Mouse (Mus musculus): ENCODE measurements around the gene Rlbp1. TPM values are rescaled to one million over a fixed set of nuclear protein-coding genes. Genes with fewer than 3 reads are reported as not detected.
A peak's percentile ranks its signal among the peaks of the same experiment; 100 is the strongest.

The Rlbp1 gene
- polyA plus RNA-seq, 1 experiment from 2014 or later: 0.11 TPM

DNA sequence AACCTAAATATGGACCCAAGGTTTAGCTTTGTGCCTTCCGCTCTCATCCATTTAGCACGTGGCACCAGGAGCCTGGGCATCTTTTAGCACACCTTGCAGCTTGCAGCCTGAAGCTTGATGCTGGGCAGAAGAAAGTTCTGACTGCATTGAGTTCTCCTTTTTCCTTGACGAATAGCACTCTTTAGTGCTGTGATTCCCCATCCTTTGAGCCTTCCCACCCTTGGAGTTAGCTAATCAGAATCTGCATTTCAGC is 27.7 kb downstream of the Rlbp1 start:
- H3K4me2 ChIP-seq (ENCODE audit: low read depth, low read length): no peak overlapping the region

GRCm38 (mm10) chr7:79358350-79359182 is 28.3 kb downstream of the Rlbp1 start:
- Histone ChIP-seq H3K27me3 (ENCODE audit: insufficient read depth, low read length) (no peaks in the 10 kb centered on the region), H3K27ac (ENCODE audit: low read depth) (peak overlapping the region; percentile 34; the same call in 1 of the 2 replicates), H3K9me3 (ENCODE audit: low read length) (no peaks in the 10 kb centered on the region), H3K4me3 (ENCODE audit: low read depth, low read length) (no peak overlapping the region), H3K36me3 (replicated peaks; ENCODE audit: insufficient read depth, low read length) (peaks cover 64% of the 10 kb centered on the region), H3K4me1 (ENCODE audit: insufficient read depth) (peaks cover 13% of the 10 kb centered on the region; the same call in 1 of the 2 replicates), H3K9ac (replicated peaks) (no peak overlapping the region), H3K4me2 (ENCODE audit: low read depth, low read length) (0 out of 2 replicates have a peak overlapping the region, but pooled peaks have one; percentile 18)
- WGBS (ENCODE audit: insufficient replicate concordance): 25% methylated on average over 15 of the region's 15 CpGs
- peak; percentile 78 for ATAC-seq
- TF ChIP-seq EP300 (IDR thresholded peaks at IDR 0.05; ENCODE audit: low read depth) (peak; percentile 88), CTCF (IDR thresholded peaks at IDR 0.05; ENCODE audit: low read depth) (peak; percentile 25; the same call in 1 of the 2 replicates)
- peak; percentile 52 for DNase-seq

More for the DNA sequence above, 27.7 kb downstream of the Rlbp1 start:
- DNase-seq: no peak
- H3K4me3 ChIP-seq (ENCODE audit: low read depth, low read length): no peak overlapping the region
- peaks cover 58% of the 10 kb centered on the region for H3K36me3 ChIP-seq (replicated peaks; ENCODE audit: insufficient read depth, low read length)
- 0 out of 2 replicates have a peak, but pooled peaks have one; percentile 3 for ATAC-seq
- H3K27ac ChIP-seq (ENCODE audit: low read depth): no peak overlapping the region
- no peak overlapping the region for H3K9ac ChIP-seq (replicated peaks)
- H3K9me3 ChIP-seq (ENCODE audit: low read length): no peaks in the 10 kb centered on the region
- H3K27me3 ChIP-seq (ENCODE audit: insufficient read depth, low read length): no peaks in the 10 kb centered on the region
- 47% methylated on average over 3 of the region's 3 CpGs for WGBS (ENCODE audit: insufficient replicate concordance)
- H3K4me1 ChIP-seq (ENCODE audit: insufficient read depth): peaks cover 13% of the 10 kb centered on the region; the same call in 1 of the 2 replicates
- TF ChIP-seq CTCF (IDR thresholded peaks at IDR 0.05; ENCODE audit: low read depth) (no peak), EP300 (IDR thresholded peaks at IDR 0.05; ENCODE audit: low read depth) (no peak)

GRCm38 (mm10) chr7:79349738-79350386 is 37.0 kb downstream of the Rlbp1 start:
- TF ChIP-seq EP300 (IDR thresholded peaks at IDR 0.05; ENCODE audit: low read depth) (no peak), CTCF (IDR thresholded peaks at IDR 0.05; ENCODE audit: low read depth) (peak; percentile 94)
- ATAC-seq (peak; percentile 51), DNase-seq (peak; percentile 69)
- no peaks in the 10 kb centered on the region for H3K27me3 ChIP-seq (ENCODE audit: insufficient read depth, low read length)
- H3K27ac ChIP-seq (ENCODE audit: low read depth): no peak overlapping the region
- H3K9ac ChIP-seq (replicated peaks): no peak overlapping the region
- no peaks in the 10 kb centered on the region for H3K9me3 ChIP-seq (ENCODE audit: low read length)
- H3K4me2 ChIP-seq (ENCODE audit: low read depth, low read length): no peak overlapping the region
- peaks cover 75% of the 10 kb centered on the region for H3K36me3 ChIP-seq (replicated peaks; ENCODE audit: insufficient read depth, low read length)
- WGBS (ENCODE audit: insufficient replicate concordance): 55% methylated on average over 12 of the region's 12 CpGs
- H3K4me3 ChIP-seq (ENCODE audit: low read depth, low read length): no peak overlapping the region
- no peaks in the 10 kb centered on the region for H3K4me1 ChIP-seq (ENCODE audit: insufficient read depth)

GRCm38 (mm10) chr7:79348816-79349215 is 38.0 kb downstream of the Rlbp1 start:
- H3K4me1 ChIP-seq (ENCODE audit: insufficient read depth): no peaks in the 10 kb centered on the region
- H3K9me3 ChIP-seq (ENCODE audit: low read length): no peaks in the 10 kb centered on the region
- DNase-seq (no peak), ATAC-seq (no peak)
- no peak overlapping the region for H3K9ac ChIP-seq (replicated peaks)
- no peak overlapping the region for H3K4me2 ChIP-seq (ENCODE audit: low read depth, low read length)
- H3K4me3 ChIP-seq (ENCODE audit: low read depth, low read length): no peak overlapping the region
- no peaks in the 10 kb centered on the region for H3K27me3 ChIP-seq (ENCODE audit: insufficient read depth, low read length)
- WGBS (ENCODE audit: insufficient replicate concordance): 94% methylated on average over 8 of the region's 8 CpGs
- H3K27ac ChIP-seq (ENCODE audit: low read depth): no peak overlapping the region
- TF ChIP-seq CTCF (IDR thresholded peaks at IDR 0.05; ENCODE audit: low read depth) (no peak), EP300 (IDR thresholded peaks at IDR 0.05; ENCODE audit: low read depth) (no peak)
- peaks cover 67% of the 10 kb centered on the region for H3K36me3 ChIP-seq (replicated peaks; ENCODE audit: insufficient read depth, low read length)

DNA sequence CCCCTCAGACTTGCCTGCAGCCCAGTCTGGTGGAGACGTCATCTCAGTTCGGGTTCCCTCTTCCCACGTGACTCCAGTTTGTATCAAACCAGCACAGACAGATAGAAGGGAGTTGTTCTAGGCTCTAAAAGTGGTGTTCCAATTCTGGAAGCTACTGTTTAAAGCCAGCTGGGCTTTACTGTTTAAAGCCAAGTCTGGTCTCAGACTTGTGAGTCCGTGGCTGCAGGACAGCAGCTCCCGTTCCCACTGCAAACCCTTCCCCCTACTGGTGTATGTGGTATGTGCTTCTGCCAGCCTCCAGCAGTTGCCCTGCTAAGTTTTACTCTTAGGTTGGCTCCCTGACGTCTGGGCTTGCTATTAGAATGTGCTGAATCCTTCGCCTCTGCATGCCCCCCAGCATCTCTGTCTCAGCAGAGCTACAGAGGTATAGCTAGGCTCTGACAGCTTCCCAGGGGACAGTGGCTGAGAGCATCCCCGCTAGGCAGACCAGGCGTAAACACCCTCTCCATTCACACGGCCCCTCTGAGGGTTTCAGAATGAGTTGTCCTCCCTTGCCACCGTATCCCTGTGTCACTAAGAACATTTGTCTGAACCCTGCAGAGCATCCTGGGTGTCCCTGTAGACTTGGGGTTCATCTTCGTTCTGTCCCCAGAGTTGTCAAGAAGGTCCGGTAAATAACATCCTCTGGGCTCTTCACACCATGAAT is 39.6 kb downstream of the Rlbp1 start:
- DNase-seq: no peak
- 91% methylated on average over 13 of the region's 13 CpGs for WGBS (ENCODE audit: insufficient replicate concordance)
- Histone ChIP-seq H3K4me1 (ENCODE audit: insufficient read depth) (no peaks in the 10 kb centered on the region), H3K9ac (replicated peaks) (no peak overlapping the region), H3K36me3 (replicated peaks; ENCODE audit: insufficient read depth, low read length) (peaks cover 58% of the 10 kb centered on the region), H3K4me3 (ENCODE audit: low read depth, low read length) (no peak overlapping the region), H3K9me3 (ENCODE audit: low read length) (no peaks in the 10 kb centered on the region), H3K4me2 (ENCODE audit: low read depth, low read length) (no peak overlapping the region), H3K27me3 (ENCODE audit: insufficient read depth, low read length) (no peaks in the 10 kb centered on the region), H3K27ac (ENCODE audit: low read depth) (no peak overlapping the region)
- ATAC-seq: no peak
- no peak for TF ChIP-seq EP300 (IDR thresholded peaks at IDR 0.05; ENCODE audit: low read depth)
- TF ChIP-seq CTCF (IDR thresholded peaks at IDR 0.05; ENCODE audit: low read depth): no peak

DNA sequence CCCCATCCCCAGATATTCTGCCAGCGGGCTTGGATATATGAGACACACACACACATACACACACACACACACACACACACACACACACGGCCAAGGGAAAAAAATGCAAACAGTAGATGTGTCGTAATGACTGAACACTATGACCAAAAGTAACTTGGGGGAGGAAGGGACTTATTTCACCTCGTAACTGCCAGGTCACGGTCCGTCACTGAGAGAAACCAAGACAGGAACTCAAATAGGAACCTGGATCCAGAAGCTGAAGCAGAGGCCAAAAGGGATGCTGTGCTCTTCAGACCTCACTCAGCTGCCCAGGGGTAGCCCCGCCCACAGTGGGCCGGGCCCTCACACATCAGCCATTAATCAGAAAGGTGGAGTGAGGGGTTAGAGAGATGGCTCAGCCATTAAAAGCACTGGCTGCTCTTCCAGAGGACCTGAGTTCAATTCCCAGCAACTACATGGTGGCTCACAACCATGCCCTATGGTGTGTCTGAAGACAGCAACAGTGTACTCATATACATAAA is 40.2 kb downstream of the Rlbp1 start:
- H3K4me3 ChIP-seq (ENCODE audit: low read depth, low read length): no peak overlapping the region
- no peaks in the 10 kb centered on the region for H3K4me1 ChIP-seq (ENCODE audit: insufficient read depth)
- WGBS (ENCODE audit: insufficient replicate concordance): 62% methylated on average over 8 of the region's 8 CpGs
- TF ChIP-seq EP300 (IDR thresholded peaks at IDR 0.05; ENCODE audit: low read depth) (no peak), CTCF (IDR thresholded peaks at IDR 0.05; ENCODE audit: low read depth) (no peak)
- H3K4me2 ChIP-seq (ENCODE audit: low read depth, low read length): no peak overlapping the region
- no peaks in the 10 kb centered on the region for H3K27me3 ChIP-seq (ENCODE audit: insufficient read depth, low read length)
- H3K27ac ChIP-seq (ENCODE audit: low read depth): no peak overlapping the region
- H3K36me3 ChIP-seq (replicated peaks; ENCODE audit: insufficient read depth, low read length): peaks cover 52% of the 10 kb centered on the region
- no peaks in the 10 kb centered on the region for H3K9me3 ChIP-seq (ENCODE audit: low read length)
- no peak overlapping the region for H3K9ac ChIP-seq (replicated peaks)
- ATAC-seq (peak; percentile 26; the same call in 1 of the 2 replicates), DNase-seq (no peak)
